ENCODE assay signal across 18 mouse cellular contexts in genomic region chr2:69149154-69149553, GRCm38 (mm10). TPM values are rescaled to one million over a fixed set of nuclear protein-coding genes. Genes with fewer than 3 reads are reported as not detected.
DNase-seq lines count a peak whose midpoint lies in the region; ATAC-seq and TF ChIP-seq lines count a peak whose summit lies in the region.
"Had no signal": no experiment of that assay in that cellular context is flagged by ENCODE, and none has a peak within 500 bp of the region (broad histone marks: within the 10 kb centered on the region; RNA-seq: fewer than 3 reads in every experiment).

No protein-coding gene starts in this region.

- intact Hi-C loops in heart, adult 2 months (cut with DNase I): no loop called here

- peaks cover 11% of the 10 kb centered on the region for H3K36me3 ChIP-seq in heart, adult 2 months (ENCODE audit: control insufficient read depth, insufficient read depth, low read length)
- no peaks in the 10 kb centered on the region for H3K36me3 ChIP-seq in heart, embryonic 11.5 days (ENCODE audit: control insufficient read depth, insufficient read depth, low read length)
- H3K36me3 ChIP-seq: embryonic facial prominence, embryonic 13.5 days; hindbrain, embryonic 12.5 days; kidney, embryonic 15.5 days; limb, embryonic 12.5 days; liver, embryonic 15.5 days had no signal

- no peak for TF ChIP-seq CTCF in heart, adult 2 months (IDR thresholded peaks at IDR 0.05)

- H3K4me3 ChIP-seq in heart, adult 2 months: no peak overlapping the region
- no peak overlapping the region for H3K4me3 ChIP-seq in heart, embryonic 11.5 days (ENCODE audit: low read depth, low read length)
- H3K4me3 ChIP-seq: embryonic facial prominence, embryonic 13.5 days; hindbrain, embryonic 12.5 days; kidney, embryonic 15.5 days; layer of hippocampus, adult 2 months; limb, embryonic 12.5 days; liver, embryonic 15.5 days had no signal

- peak; percentile 34 to 38 for DNase-seq in heart, adult 2 months
- DNase-seq in 3134 (ENCODE audit: extremely low read depth, insufficient read length, low spot score) (peak; percentile 42), 416B (ENCODE audit: low read depth) (peak; percentile 33)
- peak; percentile 78 for DNase-seq in large intestine, adult 2 months (ENCODE audit: low read depth, low spot score)
- DNase-seq in cerebellum, postnatal 36 days: no peak
- DNase-seq in thymus, postnatal 10 days (ENCODE audit: low spot score in 2 of 2): no peak
- DNase-seq: cerebellum, adult 18-20 months; right cerebral cortex, adult 18-20 months had no signal

- no peaks in the 10 kb centered on the region for H3K27me3 ChIP-seq in heart, adult 2 months (ENCODE audit: control insufficient read depth, insufficient read depth, low read length)
- H3K27me3 ChIP-seq in heart, embryonic 11.5 days (ENCODE audit: control insufficient read depth, insufficient read depth, low read length): no peaks in the 10 kb centered on the region
- H3K27me3 ChIP-seq: embryonic facial prominence, embryonic 13.5 days; hindbrain, embryonic 12.5 days; kidney, embryonic 15.5 days; limb, embryonic 12.5 days; liver, embryonic 15.5 days had no signal

- no peak overlapping the region for H3K9ac ChIP-seq in heart, adult 2 months (ENCODE audit: low read depth, low read length)
- no peak overlapping the region for H3K9ac ChIP-seq in heart, embryonic 11.5 days (ENCODE audit: low read depth, low read length)
- H3K9ac ChIP-seq: embryonic facial prominence, embryonic 13.5 days; hindbrain, embryonic 12.5 days; kidney, embryonic 15.5 days; limb, embryonic 12.5 days; liver, embryonic 15.5 days had no signal

- 51% methylated on average over 10 of the region's 10 CpGs for WGBS in heart, adult 2 months
- WGBS in heart, embryonic 11.5 days (ENCODE audit: insufficient replicate concordance): 88% methylated on average over 10 of the region's 10 CpGs
- WGBS in large intestine, adult 2 months: 56% methylated on average over 10 of the region's 10 CpGs

- TF ChIP-seq POLR2A in heart, adult 2 months (IDR thresholded peaks at IDR 0.05; ENCODE audit: insufficient read depth, low read depth, low read length): no peak

- no peak overlapping the region for H3K4me2 ChIP-seq in heart, embryonic 11.5 days
- H3K4me2 ChIP-seq: embryonic facial prominence, embryonic 13.5 days; hindbrain, embryonic 12.5 days; kidney, embryonic 15.5 days; limb, embryonic 12.5 days; liver, embryonic 15.5 days had no signal

- ATAC-seq in heart, embryonic 11.5 days (replicated peaks; ENCODE audit: insufficient number of reproducible peaks, low FRiP score, low TSS enrichment): no peak
- ATAC-seq: forebrain, embryonic 16.5 days; inflammation-experienced regulatory T-cells, adult 6 months had no signal

- no peak for TF ChIP-seq EP300 in heart, adult 2 months (IDR thresholded peaks at IDR 0.05; ENCODE audit: insufficient read depth, low read depth, low read length)

- H3K9me3 ChIP-seq in heart, embryonic 11.5 days (replicated peaks; ENCODE audit: control insufficient read depth, low read length): no peaks in the 10 kb centered on the region
- H3K9me3 ChIP-seq: embryonic facial prominence, embryonic 13.5 days; hindbrain, embryonic 12.5 days; kidney, embryonic 15.5 days; limb, embryonic 12.5 days; liver, embryonic 15.5 days had no signal

- H3K79me2 ChIP-seq in heart, adult 2 months (replicated peaks; ENCODE audit: control insufficient read depth, insufficient read depth, low read length): no peaks in the 10 kb centered on the region; the same call in 1 of the 2 replicates

- H3K27ac ChIP-seq in heart, adult 2 months: no peak overlapping the region
- no peak overlapping the region for H3K27ac ChIP-seq in heart, embryonic 11.5 days (ENCODE audit: low read depth, low read length)
- H3K27ac ChIP-seq: embryonic facial prominence, embryonic 13.5 days; hindbrain, embryonic 12.5 days; kidney, embryonic 15.5 days; layer of hippocampus, adult 2 months; limb, embryonic 12.5 days; liver, embryonic 15.5 days had no signal

- H3K4me1 ChIP-seq in heart, adult 2 months (ENCODE audit: control insufficient read depth, insufficient read depth, low read length): peaks cover 6% of the 10 kb centered on the region
- H3K4me1 ChIP-seq in heart, embryonic 11.5 days (ENCODE audit: control insufficient read depth, insufficient read depth, low read length): no peaks in the 10 kb centered on the region
- H3K4me1 ChIP-seq: embryonic facial prominence, embryonic 13.5 days; hindbrain, embryonic 12.5 days; liver, embryonic 15.5 days had no signal

RNA-seq across cellular contexts. Expression of gene Nostrin, which starts 13.6 kb away (rescaled TPM):
- 1 to 10 TPM; 5.9 to 6.7 TPM for total RNA-seq in heart, adult 2 months (2021)
- 1.4 and 3.1 TPM in 2 replicates for polyA plus RNA-seq in heart, adult 2 months (2012; rRNA removed)
- 2.8 and 3.5 TPM in 2 replicates for polyA plus RNA-seq in heart, embryonic 11.5 days (2014; fragmentation: Nextera tagmentation; extraction: Ambion mirVana)
- 20.7 and 21.1 TPM in 2 replicates for polyA plus RNA-seq in large intestine, adult 2 months (2012; rRNA removed)
- total RNA-seq: MEL had no signal

RNA-seq across cellular contexts. Expression of gene Spc25, which starts 56.8 kb away (rescaled TPM):
- under 1 TPM; 0.32 to 0.39 TPM for total RNA-seq in heart, adult 2 months (2021)
- 0.12 and 0.44 TPM in 2 replicates for polyA plus RNA-seq in heart, adult 2 months (2012; rRNA removed)
- 144 and 152 TPM in 2 replicates for polyA plus RNA-seq in heart, embryonic 11.5 days (2014; fragmentation: Nextera tagmentation; extraction: Ambion mirVana)
- polyA plus RNA-seq in large intestine, adult 2 months (2012; rRNA removed): 3.7 and 3.8 TPM in 2 replicates

Comparison
In these comparisons a context has a peak if more than half of its experiments do, and no peak if none do; other contexts are left out.
1. RNA of gene Spc25, which starts 56.8 kb away (polyA plus RNA-seq): 144 to 152 TPM in heart, embryonic 11.5 days; 3.7 to 3.8 TPM in large intestine, adult 2 months and 0.12 to 0.44 TPM in heart, adult 2 months; every median in the first group is over 10 times any median in the second.
2. DNase-seq: peak in heart, adult 2 months (2 of 2), 3134 (single experiment), 416B (single experiment) and large intestine, adult 2 months (single experiment); none in cerebellum, postnatal 36 days (0 of 2) and thymus, postnatal 10 days (0 of 2).